In genomic region chr17:23540605-23541475, GRCm38 (mm10) we compare ENCODE assay signal across 8 mouse cellular contexts. TPM values are rescaled to one million over a fixed set of nuclear protein-coding genes. Genes with fewer than 3 reads are reported as not detected.
DNase-seq lines count a peak whose midpoint lies in the region; ATAC-seq and TF ChIP-seq lines count a peak whose summit lies in the region.
"Had no signal": no experiment of that assay in that cellular context is flagged by ENCODE, and none has a peak within 500 bp of the region (broad histone marks: within the 10 kb centered on the region; RNA-seq: fewer than 3 reads in every experiment).

No protein-coding gene starts in this region.

- 10% methylated on average over 31 of the region's 31 CpGs for WGBS in embryonic facial prominence, embryonic 11.5 days
- WGBS in hindbrain, embryonic 14.5 days = 12% methylated on average over 31 of the region's 31 CpGs
- 13% methylated on average over 31 of the region's 31 CpGs for WGBS in midbrain, embryonic 14.5 days

- no peaks in the 10 kb centered on the region for H3K4me1 ChIP-seq in embryonic facial prominence, embryonic 11.5 days (ENCODE audit: control insufficient read depth, insufficient read depth, low read length)
- H3K4me1 ChIP-seq in hindbrain, embryonic 14.5 days (replicated peaks; ENCODE audit: control insufficient read depth, insufficient read depth, low read length) = peaks cover 8% of the 10 kb centered on the region; the same call in 1 of the 2 replicates
- H3K4me1 ChIP-seq in midbrain, embryonic 14.5 days (ENCODE audit: control insufficient read depth, insufficient read depth, low read length) = no peaks in the 10 kb centered on the region; the same call in 1 of the 2 replicates

- no peak for ATAC-seq in embryonic facial prominence, embryonic 11.5 days (replicated peaks; ENCODE audit: insufficient number of reproducible peaks, low FRiP score, low TSS enrichment, low read depth)
- no peak for ATAC-seq in hindbrain, embryonic 14.5 days (ENCODE audit: low FRiP score)
- no peak for ATAC-seq in midbrain, embryonic 14.5 days (ENCODE audit: low FRiP score, low TSS enrichment)

- peak; percentile 25 for DNase-seq in retina, postnatal 1 day
- DNase-seq in retina, embryonic 14.5 days (ENCODE audit: low spot score) = no peak
- peak; percentile 54 for DNase-seq in embryonic facial prominence, embryonic 11.5 days (ENCODE audit: low spot score)
- DNase-seq in hindbrain, embryonic 14.5 days (ENCODE audit: low spot score) = peak; percentile 65
- peak; percentile 36 for DNase-seq in midbrain, embryonic 14.5 days
- DNase-seq in gastrocnemius, adult 2 months = no peak
- no peak for DNase-seq in cerebellum, postnatal 14 days

- H3K9me3 ChIP-seq in embryonic facial prominence, embryonic 11.5 days (replicated peaks; ENCODE audit: control insufficient read depth, low read length) = no peaks in the 10 kb centered on the region
- H3K9me3 ChIP-seq in hindbrain, embryonic 14.5 days (ENCODE audit: control insufficient read depth, low read length) = no peaks in the 10 kb centered on the region
- no peaks in the 10 kb centered on the region for H3K9me3 ChIP-seq in midbrain, embryonic 14.5 days (ENCODE audit: control insufficient read depth, low read length)

- intact Hi-C loops in gastrocnemius, adult 2 months (cut with DNase I) = no loop called here

- H3K27me3 ChIP-seq in embryonic facial prominence, embryonic 11.5 days (ENCODE audit: control insufficient read depth, insufficient read depth, low read length) = peaks cover 16% of the 10 kb centered on the region
- H3K27me3 ChIP-seq in hindbrain, embryonic 14.5 days (ENCODE audit: control insufficient read depth, insufficient read depth, low read length) = peaks cover 48% of the 10 kb centered on the region
- H3K27me3 ChIP-seq in midbrain, embryonic 14.5 days (ENCODE audit: control insufficient read depth, insufficient read depth, low read length) = peaks cover 38% of the 10 kb centered on the region

- H3K4me3 ChIP-seq in embryonic facial prominence, embryonic 11.5 days (ENCODE audit: low read depth, low read length) = 0 out of 2 replicates have a peak overlapping the region, but pooled peaks have one; percentile 7
- H3K4me3 ChIP-seq in hindbrain, embryonic 14.5 days (replicated peaks; ENCODE audit: low read length) = no peak overlapping the region
- H3K4me3 ChIP-seq in midbrain, embryonic 14.5 days (replicated peaks; ENCODE audit: low read depth, low read length) = no peak overlapping the region
- H3K4me3 ChIP-seq in gastrocnemius, adult 2 months = no peak overlapping the region

- H3K36me3 ChIP-seq in embryonic facial prominence, embryonic 11.5 days (replicated peaks; ENCODE audit: control insufficient read depth, insufficient read depth, low read depth, low read length) = no peaks in the 10 kb centered on the region
- H3K36me3 ChIP-seq in hindbrain, embryonic 14.5 days (replicated peaks; ENCODE audit: control insufficient read depth, insufficient read depth) = no peaks in the 10 kb centered on the region
- H3K36me3 ChIP-seq in midbrain, embryonic 14.5 days (ENCODE audit: control insufficient read depth, insufficient read depth, low read length) = no peaks in the 10 kb centered on the region

- peak overlapping the region; percentile 29 for H3K4me2 ChIP-seq in embryonic facial prominence, embryonic 11.5 days (ENCODE audit: low read depth, low read length)
- 0 out of 2 replicates have a peak overlapping the region, but pooled peaks have one; percentile 2 for H3K4me2 ChIP-seq in hindbrain, embryonic 14.5 days (replicated peaks)
- H3K4me2 ChIP-seq in midbrain, embryonic 14.5 days (ENCODE audit: low read length) = no peak overlapping the region

- no peak overlapping the region for H3K9ac ChIP-seq in embryonic facial prominence, embryonic 11.5 days (replicated peaks; ENCODE audit: low read length)
- no peak overlapping the region for H3K9ac ChIP-seq in hindbrain, embryonic 14.5 days
- H3K9ac ChIP-seq in midbrain, embryonic 14.5 days (replicated peaks; ENCODE audit: low read length) = no peak overlapping the region

- TF ChIP-seq CTCF in gastrocnemius, adult 2 months (IDR thresholded peaks at IDR 0.05) = no peak

- no peak overlapping the region for H3K27ac ChIP-seq in embryonic facial prominence, embryonic 11.5 days (replicated peaks; ENCODE audit: low read depth, low read length)
- no peak overlapping the region for H3K27ac ChIP-seq in hindbrain, embryonic 14.5 days
- no peak overlapping the region for H3K27ac ChIP-seq in midbrain, embryonic 14.5 days (replicated peaks; ENCODE audit: low read depth, low read length)
- H3K27ac ChIP-seq in gastrocnemius, adult 2 months = no peak overlapping the region

RNA-seq across cellular contexts. Expression of gene Zfp213, which starts 23.2 kb away (rescaled TPM):
- 18.2 and 19.6 TPM in 2 replicates for polyA plus RNA-seq in embryonic facial prominence, embryonic 11.5 days (2014; fragmentation: Nextera tagmentation; extraction: Ambion mirVana)
- polyA plus RNA-seq in hindbrain, embryonic 14.5 days (2014; fragmentation: Nextera tagmentation; extraction: Ambion mirVana) = 15.4 and 15.6 TPM in 2 replicates
- 16.8 and 19.1 TPM in 2 replicates for polyA plus RNA-seq in midbrain, embryonic 14.5 days (2014; fragmentation: Nextera tagmentation; extraction: Ambion mirVana)
- 1 to 10 TPM; 2.0 to 3.3 TPM for total RNA-seq in gastrocnemius, adult 2 months (2021)

RNA-seq across cellular contexts. Expression of gene Zfp13, which starts 58.4 kb away (rescaled TPM):
- 17.1 and 19.0 TPM in 2 replicates for polyA plus RNA-seq in embryonic facial prominence, embryonic 11.5 days (2014; fragmentation: Nextera tagmentation; extraction: Ambion mirVana)
- 20.3 and 21.4 TPM in 2 replicates for polyA plus RNA-seq in hindbrain, embryonic 14.5 days (2014; fragmentation: Nextera tagmentation; extraction: Ambion mirVana)
- 24.8 and 31.4 TPM in 2 replicates for polyA plus RNA-seq in midbrain, embryonic 14.5 days (2014; fragmentation: Nextera tagmentation; extraction: Ambion mirVana)
- 1 to 10 TPM; 1.5 to 2.1 TPM for total RNA-seq in gastrocnemius, adult 2 months (2021)

RNA-seq across cellular contexts. Expression of gene Zscan10, which starts 59.8 kb away (rescaled TPM):
- 0.28 and 0.59 TPM in 2 replicates for polyA plus RNA-seq in embryonic facial prominence, embryonic 11.5 days (2014; fragmentation: Nextera tagmentation; extraction: Ambion mirVana)
- 0.25 and 0.27 TPM in 2 replicates for polyA plus RNA-seq in hindbrain, embryonic 14.5 days (2014; fragmentation: Nextera tagmentation; extraction: Ambion mirVana)
- polyA plus RNA-seq in midbrain, embryonic 14.5 days (2014; fragmentation: Nextera tagmentation; extraction: Ambion mirVana) = not detected in 2 replicates
- total RNA-seq in gastrocnemius, adult 2 months (2021) = not detected
- total RNA-seq: left cerebral cortex, adult 8-10 months had no signal

Comparison
In these comparisons a context has a peak if more than half of its experiments do, and no peak if none do; other contexts are left out.
1. DNase-seq: peak in retina, postnatal 1 day (single experiment), embryonic facial prominence, embryonic 11.5 days (single experiment), hindbrain, embryonic 14.5 days (single experiment) and midbrain, embryonic 14.5 days (single experiment); none in retina, embryonic 14.5 days (single experiment), gastrocnemius, adult 2 months (single experiment) and cerebellum, postnatal 14 days (0 of 2).